Mouse (Mus musculus) midbrain, postnatal 0 days (tissue): Measurements from ENCODE around the gene Pbxip1. TPM values are rescaled to one million over a fixed set of nuclear protein-coding genes. Genes with fewer than 3 reads are reported as not detected.

Source experiments
- ATAC-seq: fragments of 200-750 bp; cut with Nextera tagmentation; 2 replicates; pipeline ENCODE4 v1.8.0; 2017; ENCODE audit warnings: moderate number of reproducible peaks, mild to moderate bottlenecking, moderate TSS enrichment, moderate library complexity; ENCODE audit not compliant: low FRiP score
- DNase-seq: peaks from one replicate; pipeline ENCODE4 v3.0.0-alpha.2; 2015; ENCODE audit warnings: low spot score
- H3K27ac ChIP-seq: fragments of 300-500 bp; sonication (generic); 2 replicates; pipeline ENCODE4 v1.5.1; 2014; ENCODE audit warnings: low read depth, mild to moderate bottlenecking, low read length, mixed read lengths
- H3K27me3 ChIP-seq: fragments of 300-500 bp; sonication (generic); 2 replicates; pipeline ENCODE4 v1.6.1; 2014; ENCODE audit warnings: low read length, control low read depth, mixed read lengths; ENCODE audit not compliant: insufficient read depth
- H3K36me3 ChIP-seq: fragments of 300-500 bp; sonication (generic); 2 replicates; pipeline ENCODE4 v1.6.1; 2014; ENCODE audit warnings: low read length, control low read depth, mixed read lengths; ENCODE audit not compliant: insufficient read depth
- H3K4me1 ChIP-seq: fragments of 300-500 bp; sonication (generic); 2 replicates; pipeline ENCODE4 v1.6.1; 2014; ENCODE audit warnings: mild to moderate bottlenecking, control low read depth, antibody characterized with exemption, low read length, mixed read lengths; ENCODE audit not compliant: insufficient read depth
- H3K4me2 ChIP-seq: fragments of 300-500 bp; sonication (generic); 2 replicates; pipeline ENCODE4 v1.6.1; 2014; ENCODE audit warnings: low read depth, mild to moderate bottlenecking, low read length, mixed read lengths; ENCODE audit not compliant: poor library complexity, severe bottlenecking
- H3K4me3 ChIP-seq: fragments of 300-500 bp; sonication (generic); 2 replicates; pipeline ENCODE4 v1.5.1; 2014; ENCODE audit warnings: low read depth, mild to moderate bottlenecking, low read length, moderate library complexity
- H3K9ac ChIP-seq: fragments of 300-500 bp; sonication (generic); replicated peaks from 2 replicates; pipeline ENCODE4 v1.6.1; 2014; ENCODE audit warnings: mild to moderate bottlenecking, low read length, moderate library complexity, mixed read lengths; ENCODE audit not compliant: poor library complexity, severe bottlenecking
- H3K9me3 ChIP-seq: fragments of 300-500 bp; sonication (generic); 2 replicates; pipeline ENCODE4 v1.6.1; 2016; ENCODE audit warnings: low read length, control low read depth
- CTCF ChIP-seq: IDR thresholded peaks from 2 replicates; pipeline ENCODE4 v1.5.1; 2016; ENCODE audit warnings: antibody characterized with exemption, mild to moderate bottlenecking
- WGBS: fragments of 180-500 bp; shearing (Covaris S2); extraction: QIAGEN DNeasy Blood & Tissue Kit; methylation state at CpG from one replicate; pipeline ENCODE4 v1.1.7; 2014; 5-methylcytosine and 5-hydroxymethylcytosine counted together
- polyA plus RNA-seq: library from polyadenylated mRNA; unstranded; fragments of >200 nt; fragmentation: Nextera tagmentation; extraction: Ambion mirVana; gene quantifications from 2 replicates; pipeline ENCODE4 v1.2.1, GENCODE M21; 2015
- total RNA-seq: library from RNA; depleted of rRNA; stranded (reverse); fragments of >200 nt; gene quantifications from 2 replicates; pipeline ENCODE4 v1.2.3, GENCODE M21; 2014

The Pbxip1 gene
- total and polyA plus RNA-seq, 2 experiments from 2014 or later: 18.5 to 21.8 TPM

GRCm38 (mm10) chr3:89435041-89435440, 1.5 kb upstream of the Pbxip1 start:
- Histone ChIP-seq H3K36me3 (peaks cover 23% of the 10 kb centered on the region), H3K4me1 (peaks cover 15% of the 10 kb centered on the region; the same call in 1 of the 2 replicates), H3K27me3 (no peaks in the 10 kb centered on the region), H3K9me3 (no peaks in the 10 kb centered on the region), H3K27ac (no peak overlapping the region), H3K9ac (no peak overlapping the region), H3K4me3 (no peak overlapping the region), H3K4me2 (no peak overlapping the region)
- 63% methylated on average over 7 of the region's 7 CpGs for WGBS
- no peak for TF ChIP-seq CTCF
- DNase-seq (no peak), ATAC-seq (no peak)

DNA sequence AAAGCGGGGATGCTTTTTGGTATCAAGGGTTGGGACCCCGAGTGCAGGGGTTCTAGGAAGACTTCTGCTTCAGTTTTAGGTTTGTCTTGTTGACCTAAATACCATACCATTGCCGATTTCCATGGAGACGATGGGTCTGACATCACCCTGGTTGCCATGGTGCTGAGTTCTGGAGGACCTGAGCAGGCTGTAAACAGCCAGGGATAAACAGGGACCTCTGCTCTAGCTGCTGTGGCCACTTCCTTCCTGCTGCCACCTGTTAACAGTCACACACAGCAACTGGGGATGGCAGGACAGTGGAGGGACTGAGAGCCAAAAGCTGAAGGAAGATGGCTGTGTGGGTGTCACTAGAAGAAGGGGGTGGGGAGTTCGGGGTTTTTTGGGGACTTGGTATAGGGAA, 763 bp downstream of the Pbxip1 start:
- peak; percentile 38 for DNase-seq
- Histone ChIP-seq H3K4me1 (0 out of 2 replicates have a peak, but pooled peaks cover 7% of the 10 kb centered on the region), H3K9me3 (no peaks in the 10 kb centered on the region), H3K9ac (peak overlapping the region; percentile 29; the same call in 1 of the 2 replicates), H3K4me3 (peak overlapping the region; percentile 16; the same call in 1 of the 2 replicates), H3K36me3 (peaks cover 23% of the 10 kb centered on the region), H3K27ac (peak overlapping the region; percentile 4; the same call in 1 of the 2 replicates), H3K27me3 (no peaks in the 10 kb centered on the region), H3K4me2 (peak overlapping the region; percentile 38)
- no peak for TF ChIP-seq CTCF
- WGBS: 15% methylated on average over 5 of the region's 5 CpGs
- peak; percentile 55 for ATAC-seq

- WGBS: 98% methylated on average over 2 of the region's 2 CpGs
- no peak overlapping the region for H3K4me2 ChIP-seq
- no peak for TF ChIP-seq CTCF
- H3K9me3 ChIP-seq: no peaks in the 10 kb centered on the region
- H3K9ac ChIP-seq: no peak overlapping the region
- ATAC-seq (no peak), DNase-seq (no peak)
- 0 out of 2 replicates have a peak, but pooled peaks cover 7% of the 10 kb centered on the region for H3K4me1 ChIP-seq
- no peak overlapping the region for H3K4me3 ChIP-seq
- H3K27me3 ChIP-seq: no peaks in the 10 kb centered on the region
- no peaks in the 10 kb centered on the region for H3K36me3 ChIP-seq
- H3K27ac ChIP-seq: no peak overlapping the region
Measured at GRCm38 (mm10) chr3:89440691-89441090, 4.2 kb downstream of the Pbxip1 start.

DNA sequence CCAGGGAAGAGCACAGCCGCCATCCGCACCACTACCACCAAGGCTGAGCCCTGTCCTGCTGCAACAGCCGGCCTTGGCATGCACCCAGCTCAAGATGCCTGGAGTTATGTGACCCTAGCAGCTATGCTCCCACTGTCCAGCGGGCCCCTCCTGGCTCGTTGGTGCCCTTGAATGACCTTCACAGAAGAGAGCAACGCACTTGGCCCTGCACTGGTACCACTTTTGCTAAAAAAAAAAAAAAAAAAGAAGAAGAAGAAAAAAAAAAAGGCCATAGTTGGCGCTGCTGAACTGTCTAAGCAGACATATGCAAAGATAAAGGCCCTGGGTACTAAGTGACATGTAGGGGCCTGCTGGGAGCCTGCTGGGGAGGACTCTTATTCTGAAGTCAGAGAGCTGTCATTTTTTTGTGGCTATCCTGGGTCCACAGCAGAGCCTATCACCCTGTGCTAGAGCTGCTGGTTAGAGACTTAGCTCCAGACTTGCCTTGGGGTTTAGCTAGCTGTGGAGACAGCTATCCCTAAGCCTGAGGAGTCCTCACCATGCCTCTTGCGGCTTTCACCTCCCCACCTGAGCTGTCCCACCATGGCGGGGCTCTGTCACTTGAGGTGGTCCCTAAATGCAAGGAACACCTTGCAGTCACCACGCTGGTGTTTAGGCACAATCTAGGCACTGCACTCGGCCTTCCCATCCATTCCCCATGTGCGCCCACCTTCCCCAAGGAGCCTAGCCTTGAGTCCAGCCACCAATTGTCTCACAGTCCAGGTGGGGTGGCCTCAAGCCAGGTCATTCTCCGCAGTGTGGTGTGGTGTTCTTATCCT, 12.4 kb downstream of the Pbxip1 start:
- peaks cover 5% of the 10 kb centered on the region; the same call in 1 of the 2 replicates for H3K4me1 ChIP-seq
- 0 out of 2 replicates have a peak, but pooled peaks have one; percentile 18 for ATAC-seq
- no peaks in the 10 kb centered on the region for H3K27me3 ChIP-seq
- no peaks in the 10 kb centered on the region for H3K36me3 ChIP-seq
- TF ChIP-seq CTCF: no peak
- no peak overlapping the region for H3K4me2 ChIP-seq
- no peaks in the 10 kb centered on the region for H3K9me3 ChIP-seq
- no peak overlapping the region for H3K27ac ChIP-seq
- WGBS: 73% methylated on average over 13 of the region's 13 CpGs
- H3K4me3 ChIP-seq: no peak overlapping the region
- DNase-seq: peak; percentile 34
- no peak overlapping the region for H3K9ac ChIP-seq

DNA sequence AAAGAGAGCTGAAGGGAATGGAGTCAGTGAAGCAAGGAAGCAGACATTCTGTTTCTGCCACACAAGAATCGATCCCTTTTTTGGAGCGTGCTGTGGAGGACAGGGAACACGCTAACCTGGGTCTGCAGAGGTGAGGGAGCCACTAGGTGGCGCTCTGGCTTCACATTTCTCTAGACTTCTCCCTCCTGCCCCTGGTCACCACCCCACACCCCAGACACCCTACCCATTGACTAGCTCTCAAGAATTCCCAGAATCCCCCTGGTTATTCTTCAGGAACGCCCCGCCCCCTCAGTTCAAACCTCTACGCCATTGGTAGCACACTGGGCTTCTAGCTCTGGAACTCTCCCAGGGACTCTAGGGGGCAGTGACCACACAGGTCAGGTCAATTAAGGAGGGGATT, 13.0 kb downstream of the Pbxip1 start:
- WGBS: 37% methylated on average over 7 of the region's 7 CpGs
- no peak overlapping the region for H3K27ac ChIP-seq
- peak; percentile 80 for DNase-seq
- peaks cover 5% of the 10 kb centered on the region; the same call in 1 of the 2 replicates for H3K4me1 ChIP-seq
- no peak overlapping the region for H3K4me3 ChIP-seq
- no peak overlapping the region for H3K9ac ChIP-seq
- TF ChIP-seq CTCF: peak; percentile 79
- no peaks in the 10 kb centered on the region for H3K27me3 ChIP-seq
- peak; percentile 64; the same call in 1 of the 2 replicates for ATAC-seq
- H3K36me3 ChIP-seq: no peaks in the 10 kb centered on the region
- no peaks in the 10 kb centered on the region for H3K9me3 ChIP-seq
- no peak overlapping the region for H3K4me2 ChIP-seq

GRCm38 (mm10) chr3:89451916-89452315, 15.4 kb downstream of the Pbxip1 start:
- DNase-seq: peak; percentile 32
- H3K27ac ChIP-seq: no peak overlapping the region
- H3K4me1 ChIP-seq: peaks cover 5% of the 10 kb centered on the region; the same call in 1 of the 2 replicates
- no peak overlapping the region for H3K4me2 ChIP-seq
- H3K9me3 ChIP-seq: no peaks in the 10 kb centered on the region
- no peaks in the 10 kb centered on the region for H3K27me3 ChIP-seq
- no peak overlapping the region for H3K9ac ChIP-seq
- no peaks in the 10 kb centered on the region for H3K36me3 ChIP-seq
- no peak for TF ChIP-seq CTCF
- WGBS: 89% methylated on average over 1 of the region's 1 CpGs
- no peak for ATAC-seq
- H3K4me3 ChIP-seq: no peak overlapping the region
